Mouse (Mus musculus): ENCODE data around the gene Ralgapa2. TPM values are rescaled to one million over a fixed set of nuclear protein-coding genes. Genes with fewer than 3 reads are reported as not detected.

Gene Ralgapa2
- polyA plus RNA-seq, 1 experiment from 2014 or later = 3.6 TPM

- TF ChIP-seq CTCF (IDR thresholded peaks at IDR 0.05; ENCODE audit: low read depth) = no peak
- 26% methylated on average over 6 of the region's 6 CpGs for WGBS
- Histone ChIP-seq H3K27ac (no peak overlapping the region), H3K27me3 (ENCODE audit: insufficient read depth, low read length) (no peaks in the 10 kb centered on the region), H3K9ac (ENCODE audit: low read depth, low read length) (no peak overlapping the region), H3K4me1 (replicated peaks; ENCODE audit: insufficient read depth, low read length) (no peaks in the 10 kb centered on the region; the same call in 1 of the 2 replicates), H3K4me2 (ENCODE audit: low read length) (no peak overlapping the region), H3K9me3 (replicated peaks; ENCODE audit: low read length) (no peaks in the 10 kb centered on the region), H3K4me3 (replicated peaks; ENCODE audit: low read depth, low read length) (no peak overlapping the region), H3K36me3 (ENCODE audit: insufficient read depth, low read length) (no peaks in the 10 kb centered on the region)
- DNase-seq (ENCODE audit: low spot score) (no peak), ATAC-seq (replicated peaks; ENCODE audit: low FRiP score, low read depth) (no peak)
Measured at GRCm38 (mm10) chr2:146247576-146247975, 264.6 kb downstream of the Ralgapa2 start.

DNA sequence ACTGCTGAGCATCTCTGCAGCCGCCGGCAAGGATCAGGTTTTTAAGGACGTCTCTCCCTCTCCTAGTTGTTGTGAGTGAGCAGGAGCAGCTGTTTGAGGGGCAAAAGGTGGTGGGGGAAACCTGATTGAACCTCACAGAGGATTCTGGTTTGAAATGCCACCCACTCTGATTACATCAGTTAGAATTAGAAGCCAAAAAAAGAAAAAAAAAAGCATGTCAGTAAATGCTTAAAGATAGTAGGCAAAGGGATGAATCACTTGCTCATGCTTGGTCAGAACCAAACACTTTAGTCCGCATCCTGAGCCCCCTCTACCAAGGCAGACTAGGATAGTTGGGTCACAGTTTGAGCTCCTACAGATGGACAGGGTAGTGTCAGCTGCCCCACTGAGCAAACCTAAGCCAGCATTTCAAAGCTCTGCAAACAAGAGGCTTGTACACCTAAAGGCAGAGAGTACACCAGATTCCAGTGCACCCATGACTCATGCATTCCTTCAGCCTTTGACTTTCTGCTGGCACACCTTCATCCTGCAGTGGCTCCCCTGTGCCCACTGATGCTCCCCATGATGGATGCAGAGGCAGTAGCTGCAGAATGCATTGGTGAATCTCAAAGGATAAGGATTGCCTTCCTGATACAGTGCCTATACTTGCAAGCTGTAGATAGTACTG is 265.6 kb downstream of the Ralgapa2 start:
- no peak overlapping the region for H3K4me2 ChIP-seq (ENCODE audit: low read length)
- H3K4me3 ChIP-seq (replicated peaks; ENCODE audit: low read depth, low read length) = no peak overlapping the region
- ATAC-seq (replicated peaks; ENCODE audit: low FRiP score, low read depth) = no peak
- H3K27ac ChIP-seq = no peak overlapping the region
- no peak for TF ChIP-seq CTCF (IDR thresholded peaks at IDR 0.05; ENCODE audit: low read depth)
- H3K36me3 ChIP-seq (ENCODE audit: insufficient read depth, low read length) = no peaks in the 10 kb centered on the region
- H3K4me1 ChIP-seq (replicated peaks; ENCODE audit: insufficient read depth, low read length) = no peaks in the 10 kb centered on the region; the same call in 1 of the 2 replicates
- no peaks in the 10 kb centered on the region for H3K27me3 ChIP-seq (ENCODE audit: insufficient read depth, low read length)
- no peaks in the 10 kb centered on the region for H3K9me3 ChIP-seq (replicated peaks; ENCODE audit: low read length)
- 48% methylated on average over 4 of the region's 4 CpGs for WGBS
- DNase-seq (ENCODE audit: low spot score) = no peak
- H3K9ac ChIP-seq (ENCODE audit: low read depth, low read length) = no peak overlapping the region

- Histone ChIP-seq H3K9ac (ENCODE audit: low read depth, low read length) (no peak overlapping the region), H3K4me2 (ENCODE audit: low read length) (no peak overlapping the region), H3K27ac (no peak overlapping the region), H3K4me3 (replicated peaks; ENCODE audit: low read depth, low read length) (no peak overlapping the region), H3K4me1 (replicated peaks; ENCODE audit: insufficient read depth, low read length) (no peaks in the 10 kb centered on the region; the same call in 1 of the 2 replicates), H3K36me3 (ENCODE audit: insufficient read depth, low read length) (no peaks in the 10 kb centered on the region), H3K27me3 (ENCODE audit: insufficient read depth, low read length) (no peaks in the 10 kb centered on the region), H3K9me3 (replicated peaks; ENCODE audit: low read length) (no peaks in the 10 kb centered on the region)
- ATAC-seq (replicated peaks; ENCODE audit: low FRiP score, low read depth) (no peak), DNase-seq (ENCODE audit: low spot score) (no peak)
- no peak for TF ChIP-seq CTCF (IDR thresholded peaks at IDR 0.05; ENCODE audit: low read depth)
- 61% methylated on average over 7 of the region's 7 CpGs for WGBS
Measured at GRCm38 (mm10) chr2:146245401-146245800, 266.7 kb downstream of the Ralgapa2 start.

DNA sequence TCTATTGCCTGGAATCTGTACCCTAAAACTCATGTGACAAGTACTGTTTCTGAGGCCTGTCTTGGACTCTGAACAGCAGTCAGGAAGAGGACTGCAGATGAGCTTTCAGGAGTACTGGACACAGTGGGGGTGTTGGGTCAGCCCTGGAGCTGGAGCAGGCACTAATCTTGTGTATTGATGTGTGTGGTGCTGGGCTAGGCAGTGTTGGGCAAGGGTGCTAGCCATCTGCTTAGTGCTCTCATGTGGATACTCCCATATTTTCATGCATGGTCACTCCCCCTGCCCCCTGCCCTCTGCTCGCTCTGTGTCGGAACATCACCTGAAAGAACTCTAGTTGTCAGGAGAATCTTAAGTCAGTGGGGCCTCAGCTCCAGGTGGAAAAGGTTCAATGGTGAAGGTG is 268.1 kb downstream of the Ralgapa2 start:
- no peak overlapping the region for H3K4me2 ChIP-seq (ENCODE audit: low read length)
- H3K4me3 ChIP-seq (replicated peaks; ENCODE audit: low read depth, low read length) = no peak overlapping the region
- no peak overlapping the region for H3K27ac ChIP-seq
- no peaks in the 10 kb centered on the region for H3K9me3 ChIP-seq (replicated peaks; ENCODE audit: low read length)
- DNase-seq (ENCODE audit: low spot score) (no peak), ATAC-seq (replicated peaks; ENCODE audit: low FRiP score, low read depth) (no peak)
- no peaks in the 10 kb centered on the region; the same call in 1 of the 2 replicates for H3K4me1 ChIP-seq (replicated peaks; ENCODE audit: insufficient read depth, low read length)
- H3K9ac ChIP-seq (ENCODE audit: low read depth, low read length) = no peak overlapping the region
- no peaks in the 10 kb centered on the region for H3K36me3 ChIP-seq (ENCODE audit: insufficient read depth, low read length)
- H3K27me3 ChIP-seq (ENCODE audit: insufficient read depth, low read length) = no peaks in the 10 kb centered on the region
- WGBS = 78% methylated on average over 2 of the region's 2 CpGs
- no peak for TF ChIP-seq CTCF (IDR thresholded peaks at IDR 0.05; ENCODE audit: low read depth)

DNA sequence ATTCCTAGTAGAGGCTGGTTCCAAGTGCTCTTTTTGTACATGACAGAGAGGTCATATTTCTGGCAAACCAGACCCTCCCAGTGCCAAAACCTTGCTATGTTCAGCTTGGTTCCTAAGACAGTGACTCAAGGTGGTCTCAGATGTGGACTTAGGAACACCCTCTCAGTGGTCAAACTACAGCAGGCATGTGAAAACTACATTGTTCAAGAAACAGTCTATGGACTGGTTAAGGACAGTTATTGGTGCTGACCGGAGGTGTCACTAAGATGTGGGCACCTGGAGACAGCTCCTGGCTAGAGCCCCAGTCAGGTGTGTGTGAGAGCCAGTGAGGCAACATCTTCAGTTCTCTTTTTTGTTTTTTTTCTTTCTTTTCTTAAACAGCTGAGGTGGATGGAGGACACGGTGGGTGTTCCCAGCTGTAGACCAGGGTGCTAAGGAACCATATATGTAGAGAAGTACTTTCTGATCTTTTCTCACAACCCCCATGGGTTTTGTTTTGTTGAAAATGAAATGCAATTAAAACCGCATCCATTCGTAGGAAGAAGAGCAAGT is 272.9 kb downstream of the Ralgapa2 start:
- Histone ChIP-seq H3K9ac (ENCODE audit: low read depth, low read length) (no peak overlapping the region), H3K9me3 (replicated peaks; ENCODE audit: low read length) (no peaks in the 10 kb centered on the region), H3K27ac (no peak overlapping the region), H3K4me3 (replicated peaks; ENCODE audit: low read depth, low read length) (no peak overlapping the region), H3K36me3 (ENCODE audit: insufficient read depth, low read length) (no peaks in the 10 kb centered on the region), H3K4me2 (ENCODE audit: low read length) (no peak overlapping the region), H3K27me3 (ENCODE audit: insufficient read depth, low read length) (no peaks in the 10 kb centered on the region), H3K4me1 (replicated peaks; ENCODE audit: insufficient read depth, low read length) (no peaks in the 10 kb centered on the region)
- WGBS = 90% methylated on average over 4 of the region's 4 CpGs
- no peak for DNase-seq (ENCODE audit: low spot score)
- TF ChIP-seq CTCF (IDR thresholded peaks at IDR 0.05; ENCODE audit: low read depth) = no peak
- ATAC-seq (replicated peaks; ENCODE audit: low FRiP score, low read depth) = no peak

DNA sequence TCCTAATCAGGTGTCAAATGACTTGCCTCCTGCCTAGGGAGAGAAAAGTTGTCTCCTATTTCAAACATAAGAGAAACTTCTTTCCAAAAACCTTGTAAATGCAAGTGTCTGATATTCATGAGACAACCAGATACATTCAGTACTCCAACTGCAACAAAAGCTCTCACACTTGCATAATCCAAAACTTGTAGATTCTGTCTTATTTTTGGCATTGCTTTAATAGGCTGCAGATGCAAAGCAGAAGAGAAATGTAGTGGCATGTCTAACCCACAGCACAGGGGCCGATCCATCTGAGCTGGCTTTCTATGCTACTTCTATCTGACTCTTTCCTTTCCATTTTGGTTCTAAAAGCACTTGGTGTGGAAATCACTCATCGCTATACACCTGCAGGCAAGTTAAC is 280.7 kb downstream of the Ralgapa2 start:
- no peak for ATAC-seq (replicated peaks; ENCODE audit: low FRiP score, low read depth)
- H3K4me3 ChIP-seq (replicated peaks; ENCODE audit: low read depth, low read length) = no peak overlapping the region
- H3K4me1 ChIP-seq (replicated peaks; ENCODE audit: insufficient read depth, low read length) = no peaks in the 10 kb centered on the region
- H3K9me3 ChIP-seq (replicated peaks; ENCODE audit: low read length) = no peaks in the 10 kb centered on the region
- H3K9ac ChIP-seq (ENCODE audit: low read depth, low read length) = no peak overlapping the region
- peaks cover 15% of the 10 kb centered on the region for H3K27me3 ChIP-seq (ENCODE audit: insufficient read depth, low read length)
- H3K36me3 ChIP-seq (ENCODE audit: insufficient read depth, low read length) = no peaks in the 10 kb centered on the region
- DNase-seq (ENCODE audit: low spot score) = no peak
- WGBS = 91% methylated on average over 2 of the region's 2 CpGs
- no peak overlapping the region for H3K27ac ChIP-seq
- TF ChIP-seq CTCF (IDR thresholded peaks at IDR 0.05; ENCODE audit: low read depth) = no peak
- H3K4me2 ChIP-seq (ENCODE audit: low read length) = no peak overlapping the region

Data from kidney, postnatal 0 days (tissue).